Mouse (Mus musculus): ENCODE measurements around the gene Gsc. TPM values are rescaled to one million over a fixed set of nuclear protein-coding genes. Genes with fewer than 3 reads are reported as not detected.

Gene Gsc
- polyA plus RNA-seq, 1 experiment from 2014 or later: 0.54 TPM

Other genes starting within 250 kb of the Gsc start
- 0.33 and 1.3 TPM in 2 replicates for gene Serpina3g, start 237.1 kb downstream of the Gsc start, polyA plus RNA-seq (2014; fragmentation: Nextera tagmentation; extraction: Ambion mirVana)
- gene Serpina3i, start 210.2 kb downstream of the Gsc start, polyA plus RNA-seq (2014; fragmentation: Nextera tagmentation; extraction: Ambion mirVana): 0.13 TPM in 1 of 2 replicates, not detected in the other
- not detected in 2 replicates for gene Serpina3j, start 158.8 kb downstream of the Gsc start, polyA plus RNA-seq (2014; fragmentation: Nextera tagmentation; extraction: Ambion mirVana)
- not detected in 2 replicates for gene Serpina3k, start 134.8 kb downstream of the Gsc start, polyA plus RNA-seq (2014; fragmentation: Nextera tagmentation; extraction: Ambion mirVana)
- gene Serpina3m, start 134.8 kb downstream of the Gsc start, polyA plus RNA-seq (2014; fragmentation: Nextera tagmentation; extraction: Ambion mirVana): not detected in 2 replicates
- gene Serpina3n, start 66.6 kb downstream of the Gsc start, polyA plus RNA-seq (2014; fragmentation: Nextera tagmentation; extraction: Ambion mirVana): not detected in 2 replicates

All from neural tube, embryonic 11.5 days (tissue).